Mouse (Mus musculus) kidney, adult 11 months (tissue): ENCODE measurements at regions not wholly inside any gene's neighbourhood (a gene's known extent, or its start where the extent isn't known, plus 50 kb on each side); places are given as distances from the start of the nearest gene placed in this dataset.

Experiments
- DNase-seq: peaks from one replicate; pipeline ENCODE4 v3.0.0; 2022

- no peak for DNase-seq
These were observed 154.7 kb upstream of the Tox3 start for GRCm38 (mm10) chr8:90502879-90503278.

- no peak for DNase-seq
These were observed 151.2 kb upstream of the Tox3 start for GRCm38 (mm10) chr8:90499315-90499714.

GRCm38 (mm10) chr8:90496658-90497163 is 148.6 kb upstream of the Tox3 start:
- DNase-seq = no peak

DNA sequence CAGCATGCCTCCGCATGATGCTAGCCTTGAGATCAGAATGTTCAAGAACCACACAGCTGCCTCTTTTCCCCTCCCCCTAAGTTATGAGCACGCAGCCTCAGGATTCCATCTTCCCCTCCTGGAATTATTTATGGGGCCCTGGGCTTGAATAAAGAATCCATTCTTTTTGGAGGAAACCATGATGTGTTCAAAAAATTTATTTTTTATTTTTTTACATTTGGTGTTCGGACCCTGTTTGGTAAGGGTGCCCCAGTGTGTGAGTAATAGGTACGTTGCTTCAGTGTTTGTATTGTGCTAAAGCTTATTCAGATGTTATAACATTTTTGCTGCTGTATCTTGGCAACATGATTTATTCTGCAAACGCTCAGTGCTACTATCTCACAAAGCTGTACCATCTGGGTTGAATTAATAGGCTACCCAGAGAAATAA is 147.8 kb upstream of the Tox3 start:
- no peak for DNase-seq

DNA sequence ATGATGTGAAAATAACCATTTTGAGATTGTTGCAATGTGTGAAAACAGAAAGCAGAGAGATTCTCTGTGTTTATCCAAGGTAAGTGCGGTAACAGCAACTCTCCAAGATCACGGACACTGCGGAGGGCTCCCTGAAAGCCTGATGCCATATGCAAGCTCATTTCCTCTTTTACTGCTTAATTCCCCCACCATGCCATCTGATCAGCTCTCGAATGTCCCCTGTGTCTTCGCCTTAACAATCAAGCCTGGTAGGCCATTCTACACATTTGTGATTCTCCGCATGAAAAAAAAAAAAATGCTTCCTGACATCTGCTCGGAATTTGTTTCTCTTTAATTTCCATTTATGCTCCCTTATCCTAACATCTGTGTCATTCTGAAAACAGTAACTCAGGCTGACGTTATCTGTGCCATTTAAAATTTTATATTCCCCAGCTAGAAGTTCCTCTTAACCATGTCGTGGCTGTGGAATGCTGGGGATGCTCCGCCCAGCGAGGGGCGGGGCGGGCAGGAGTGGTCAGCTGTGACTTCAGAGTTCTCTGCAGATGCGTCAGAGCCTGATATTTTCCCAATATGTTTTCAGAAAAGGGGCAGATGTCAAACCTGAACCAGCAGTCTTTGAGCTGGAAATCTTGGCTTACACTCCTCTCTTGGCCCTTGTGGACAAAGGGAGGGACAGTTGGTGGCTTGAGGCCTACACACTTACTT is 144.5 kb upstream of the Tox3 start:
- no peak for DNase-seq

GRCm38 (mm10) chr8:90491691-90492090 is 143.5 kb upstream of the Tox3 start:
- no peak for DNase-seq

DNA sequence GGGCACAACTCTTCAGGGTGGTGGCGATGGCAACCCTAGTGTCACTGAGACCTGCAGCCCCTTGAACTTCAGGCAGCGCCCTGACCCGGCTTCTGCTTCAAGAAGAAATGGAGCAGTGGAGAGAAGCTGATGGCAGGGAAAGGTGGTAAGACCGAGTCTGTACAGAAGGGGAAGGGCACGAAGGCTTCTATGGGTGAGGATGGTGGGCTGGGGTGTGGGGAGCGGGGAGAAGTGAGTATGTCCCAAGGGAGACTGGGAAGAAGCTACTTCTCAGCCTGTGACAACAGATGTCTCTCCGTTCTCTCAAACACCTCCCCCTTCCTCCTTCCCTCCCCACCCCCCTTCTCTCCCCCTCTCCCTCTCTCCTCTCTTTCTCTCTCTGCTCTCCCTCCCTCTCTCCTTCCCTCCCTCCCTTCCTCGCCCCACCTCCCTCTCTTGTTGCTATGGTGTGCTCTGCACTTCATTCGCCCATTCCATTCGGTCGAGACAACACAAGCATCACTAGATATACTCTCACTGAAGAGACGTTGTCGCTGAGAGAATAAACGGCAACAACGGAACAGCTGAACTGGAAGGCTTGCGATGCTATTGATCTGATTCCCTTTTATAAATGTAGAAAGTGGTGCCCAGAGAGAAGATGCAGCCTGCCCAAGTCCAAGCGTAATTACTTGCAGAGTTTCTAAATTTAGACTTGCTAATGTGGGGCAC is 142.7 kb upstream of the Tox3 start:
- no peak for DNase-seq

- DNase-seq = no peak
These were observed 138.4 kb upstream of the Tox3 start for GRCm38 (mm10) chr8:90486556-90486955.

DNA sequence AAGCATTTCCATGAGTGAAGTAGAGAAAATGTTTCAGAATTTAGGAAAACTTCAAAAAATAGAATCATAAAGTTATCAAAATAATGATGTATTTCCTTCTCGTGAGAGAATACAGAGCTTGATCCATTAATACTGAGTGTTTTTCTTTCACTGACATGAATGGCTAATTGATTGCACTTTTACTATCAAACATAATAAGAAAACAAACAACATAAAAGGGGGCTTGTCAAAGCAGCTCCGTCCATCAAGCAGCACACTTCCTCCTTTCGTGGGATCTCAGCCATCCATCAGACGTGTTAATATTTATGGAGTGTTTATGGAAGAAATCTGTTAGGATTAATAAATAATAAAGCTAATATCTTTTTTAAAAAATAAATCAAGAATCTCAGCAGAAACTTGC is 130.0 kb upstream of the Tox3 start:
- DNase-seq = no peak

DNA sequence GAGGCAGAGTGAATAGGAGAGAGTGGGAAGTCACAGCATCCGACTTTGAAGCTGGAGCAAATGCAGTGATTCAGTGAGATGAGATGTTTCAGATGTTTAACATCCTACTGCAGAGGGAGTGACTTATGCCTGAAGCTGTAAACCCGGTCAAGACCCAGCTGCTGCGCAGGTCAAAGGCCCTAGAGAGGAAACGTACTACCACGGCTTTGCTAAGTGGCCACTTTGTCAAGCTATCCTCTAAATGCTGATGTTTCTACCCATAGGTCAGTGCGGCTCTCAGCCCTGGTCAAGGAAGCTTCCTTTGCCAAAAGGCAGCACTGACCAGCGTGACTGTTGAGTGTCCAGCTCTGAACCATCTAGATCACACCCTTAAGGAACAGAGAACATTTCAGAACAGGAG is 125.9 kb upstream of the Tox3 start:
- DNase-seq = no peak

- no peak for DNase-seq
These were observed 122.7 kb upstream of the Tox3 start for GRCm38 (mm10) chr8:90470826-90471225.

DNA sequence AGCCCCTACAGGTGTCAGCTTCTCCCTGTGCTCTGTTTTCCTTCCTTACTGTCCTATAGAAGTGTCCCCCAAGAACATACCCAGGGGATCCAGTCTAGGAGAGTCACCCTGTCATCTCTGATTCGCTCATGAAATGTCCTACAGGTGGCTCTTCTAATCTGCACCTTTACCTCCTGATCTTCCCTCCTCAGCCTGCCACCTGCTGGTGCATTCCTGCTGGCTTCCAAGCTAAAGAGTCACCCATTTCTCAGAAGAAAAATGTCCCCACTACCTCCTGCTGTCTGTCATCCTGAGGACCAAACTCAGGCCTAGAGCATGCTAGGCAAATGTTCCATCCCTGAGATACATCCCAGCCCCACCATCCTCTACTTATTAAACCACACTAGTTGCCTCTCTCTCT is 115.6 kb upstream of the Tox3 start:
- DNase-seq = no peak

GRCm38 (mm10) chr8:90455321-90455720 is 107.2 kb upstream of the Tox3 start:
- no peak for DNase-seq

DNA sequence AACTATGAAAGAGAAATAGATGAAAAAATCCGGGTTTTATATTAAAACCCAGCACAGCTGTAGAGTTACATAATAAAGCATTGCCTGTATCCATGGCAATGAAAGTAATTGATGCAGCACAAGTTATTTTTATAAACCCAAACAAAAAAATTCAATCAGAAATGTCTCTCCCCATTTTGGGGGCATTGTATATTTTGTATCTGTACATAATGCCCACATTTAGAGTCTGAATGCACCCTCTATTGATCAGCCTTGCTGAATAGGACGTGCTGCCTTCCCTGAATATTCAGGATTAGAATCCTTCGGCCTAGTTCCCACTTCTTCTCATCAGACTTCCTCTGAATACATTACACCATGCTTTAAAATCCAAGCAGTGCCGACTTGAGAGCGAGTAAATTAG is 106.0 kb upstream of the Tox3 start:
- DNase-seq = no peak

DNA sequence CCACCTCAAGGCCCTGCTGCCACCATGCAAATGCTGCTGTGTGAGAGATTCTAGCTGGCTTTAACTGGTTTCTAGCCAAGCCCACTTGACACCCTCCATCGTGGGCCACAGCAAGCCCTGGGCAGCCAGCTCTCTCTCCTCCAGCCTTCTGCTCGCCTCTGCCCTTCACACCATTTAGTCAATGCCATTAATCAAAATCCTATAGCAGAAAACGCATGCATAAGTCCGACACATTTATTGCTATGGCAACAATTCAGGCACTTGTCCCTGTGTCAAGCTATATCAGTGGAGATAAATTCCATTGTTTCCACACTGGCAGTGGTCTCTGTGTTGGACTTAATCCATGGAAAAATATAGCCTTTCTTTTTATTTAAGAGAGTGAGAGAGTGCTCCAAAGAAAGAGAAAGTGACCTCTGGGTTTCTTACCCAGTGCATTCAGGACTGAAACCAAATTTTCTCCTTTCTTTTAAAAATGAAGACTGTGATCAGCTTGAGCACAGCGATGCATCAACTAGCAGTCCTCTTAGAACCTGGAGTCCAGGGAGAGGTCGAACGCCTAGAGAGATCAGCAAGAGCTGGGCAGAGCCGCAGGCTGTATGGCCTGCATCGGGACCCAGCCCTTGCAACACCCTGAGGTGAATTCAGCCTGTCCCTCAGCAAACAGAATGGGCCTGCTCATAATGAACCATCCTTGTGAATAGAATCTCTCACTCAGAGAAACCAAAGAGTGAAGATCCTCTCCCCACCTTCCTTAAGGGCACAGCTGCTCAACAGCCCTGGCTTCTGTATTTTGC is 93.1 kb upstream of the Tox3 start:
- no peak for DNase-seq

- no peak for DNase-seq
These were observed 65.9 kb upstream of the Tox3 start for GRCm38 (mm10) chr8:90414021-90414420.
